Mouse (Mus musculus) G1E (cell line): ENCODE data around the gene Tcta.

ENCODE experiments used
- CTCF ChIP-seq: IDR thresholded peaks from 2 replicates; pipeline ENCODE4 v1.5.1; 2012; ENCODE audit warnings: low read depth, low read length, inconsistent platforms, mixed read lengths
- GATA1 ChIP-seq: IDR thresholded peaks from 2 replicates; pipeline ENCODE4 v1.6.1; 2012; ENCODE audit warnings: borderline replicate concordance, low read length, inconsistent platforms, mixed read lengths

DNA sequence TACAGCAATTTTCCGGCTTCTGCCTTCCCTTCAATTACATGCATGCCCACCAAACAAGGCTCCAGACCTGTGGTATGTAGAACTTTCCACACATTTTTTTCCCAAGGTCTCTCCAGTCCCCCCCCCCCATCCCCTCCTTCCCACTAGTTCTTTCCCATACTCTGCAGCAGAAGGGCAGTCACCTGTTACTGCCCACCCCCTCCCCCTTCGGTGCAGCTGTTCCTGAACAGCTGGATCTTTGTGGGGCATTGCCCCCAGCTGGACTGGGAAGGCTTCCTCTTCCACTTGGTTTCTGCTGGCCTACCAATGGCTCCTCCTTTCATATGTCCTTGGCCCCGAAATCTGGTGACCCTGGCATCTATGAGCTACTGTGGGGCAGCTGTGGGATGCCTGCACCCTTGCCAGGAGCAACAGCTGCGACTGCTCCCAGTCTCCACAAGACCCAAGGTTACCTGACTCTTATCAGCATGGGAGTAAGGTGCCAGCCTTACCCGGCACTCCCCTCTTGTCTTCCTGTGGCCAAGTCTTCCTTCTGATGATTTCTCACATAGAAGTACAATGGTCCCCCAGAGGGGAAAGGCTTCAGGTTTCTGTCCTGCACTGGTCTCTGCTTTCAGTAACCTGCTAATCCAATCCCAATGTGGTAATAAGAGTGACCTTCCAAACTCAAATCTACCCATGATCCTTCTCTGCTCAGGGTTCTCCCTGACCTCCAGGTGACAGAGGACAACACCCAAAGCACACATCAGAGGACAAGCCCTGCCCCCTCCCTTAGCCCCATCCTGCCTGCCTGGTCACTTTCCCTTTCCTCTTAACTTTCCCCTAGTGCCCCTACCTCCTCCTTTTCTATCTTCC lies 31.3 kb downstream of the Tcta start:
- TF ChIP-seq CTCF = no peak
- no peak for TF ChIP-seq GATA1
